ENCODE assay signal across 28 mouse cellular contexts in genomic region chr11:18714400-18714799, GRCm38 (mm10).
DNase-seq lines count a peak whose midpoint lies in the region; ATAC-seq and TF ChIP-seq lines count a peak whose summit lies in the region.
"Had no signal": no experiment of that assay in that cellular context is flagged by ENCODE, and none has a peak within 500 bp of the region (broad histone marks: within the 10 kb centered on the region; RNA-seq: fewer than 3 reads in every experiment).

No protein-coding gene starts in this region.

- no peak for TF ChIP-seq CTCF in kidney, postnatal 0 days (IDR thresholded peaks at IDR 0.05; ENCODE audit: low read depth)

- H3K27ac ChIP-seq in kidney, postnatal 0 days, result no peak overlapping the region
- H3K27ac ChIP-seq in stomach, embryonic 16.5 days (ENCODE audit: low read length), result peak overlapping the region; percentile 26; the same call in 1 of the 2 replicates
- H3K27ac ChIP-seq: forebrain, embryonic 10.5 days; heart, adult 2 months; heart, embryonic 13.5 days; hindbrain, embryonic 12.5 days; left cerebral cortex, adult 2 months; macrophage had no signal

- no peak overlapping the region for H3K9ac ChIP-seq in kidney, postnatal 0 days (ENCODE audit: low read depth, low read length)
- H3K9ac ChIP-seq in stomach, embryonic 16.5 days (ENCODE audit: low read length), result no peak overlapping the region
- H3K9ac ChIP-seq: heart, embryonic 13.5 days; hindbrain, embryonic 12.5 days; intestine, embryonic 15.5 days had no signal

- DNase-seq in embryo, embryonic 10 days (ENCODE audit: low spot score), result peak; percentile 23
- DNase-seq in embryo, embryonic 9.5 days (ENCODE audit: extremely low spot score), result no peak
- peak; percentile 73 for DNase-seq in kidney, postnatal 0 days (ENCODE audit: low spot score)
- DNase-seq in kidney, postnatal 4 days, result no peak
- DNase-seq in forelimb bud, embryonic 11.5 days (ENCODE audit: low read depth, low spot score), result peak; percentile 74
- DNase-seq: adrenal gland, adult 8-10 months; gastrocnemius, postnatal 14 days; heart, adult 2 months; heart, postnatal 14 days; kidney, adult 9 months; retina, postnatal 1 day; right cerebral cortex, postnatal 25 days; spleen, adult 18-20 months; thymus, adult 2 months; thymus, postnatal 4 days had no signal

- no peaks in the 10 kb centered on the region for H3K9me3 ChIP-seq in kidney, postnatal 0 days (replicated peaks; ENCODE audit: low read length)
- H3K9me3 ChIP-seq in stomach, embryonic 16.5 days (replicated peaks; ENCODE audit: control insufficient read depth, low read length), result no peaks in the 10 kb centered on the region
- H3K9me3 ChIP-seq: forebrain, embryonic 10.5 days; G1E; heart, embryonic 13.5 days; hindbrain, embryonic 12.5 days; intestine, embryonic 15.5 days had no signal

- ATAC-seq in kidney, postnatal 0 days (replicated peaks; ENCODE audit: low FRiP score, low read depth), result no peak
- ATAC-seq in stomach, embryonic 16.5 days (ENCODE audit: insufficient read depth, low FRiP score), result no peak
- no peak for ATAC-seq in activated CD4-positive, CD25-positive, alpha-beta regulatory T cell, adult 4 months
- ATAC-seq in inflammation-experienced regulatory T-cells, adult 6 months, result no peak
- ATAC-seq: intestine, embryonic 15.5 days; Patski had no signal

- H3K36me3 ChIP-seq in kidney, postnatal 0 days (ENCODE audit: insufficient read depth, low read length), result no peaks in the 10 kb centered on the region
- H3K36me3 ChIP-seq in stomach, embryonic 16.5 days (ENCODE audit: control insufficient read depth, insufficient read depth, low read length), result no peaks in the 10 kb centered on the region
- H3K36me3 ChIP-seq: forebrain, embryonic 10.5 days; G1E; heart, embryonic 13.5 days; hindbrain, embryonic 12.5 days; intestine, embryonic 15.5 days had no signal

- 27% methylated on average over 5 of the region's 5 CpGs for WGBS in kidney, postnatal 0 days
- WGBS in stomach, embryonic 16.5 days, result 56% methylated on average over 5 of the region's 5 CpGs

- H3K4me2 ChIP-seq in kidney, postnatal 0 days (ENCODE audit: low read length), result no peak overlapping the region
- no peak overlapping the region for H3K4me2 ChIP-seq in stomach, embryonic 16.5 days (ENCODE audit: low read depth, low read length)
- H3K4me2 ChIP-seq: heart, embryonic 13.5 days; hindbrain, embryonic 12.5 days; intestine, embryonic 15.5 days; midbrain, embryonic 11.5 days had no signal

- no peaks in the 10 kb centered on the region; the same call in 1 of the 2 replicates for H3K4me1 ChIP-seq in kidney, postnatal 0 days (replicated peaks; ENCODE audit: insufficient read depth, low read length)
- 0 out of 2 replicates have a peak, but pooled peaks cover 6% of the 10 kb centered on the region for H3K4me1 ChIP-seq in stomach, embryonic 16.5 days (ENCODE audit: control insufficient read depth, insufficient read depth, low read length)
- H3K4me1 ChIP-seq: heart, embryonic 13.5 days; intestine, embryonic 15.5 days had no signal

- H3K27me3 ChIP-seq in kidney, postnatal 0 days (ENCODE audit: insufficient read depth, low read length), result no peaks in the 10 kb centered on the region
- H3K27me3 ChIP-seq in stomach, embryonic 16.5 days (ENCODE audit: control insufficient read depth, insufficient read depth, low read length), result no peaks in the 10 kb centered on the region
- H3K27me3 ChIP-seq: CH12.LX; heart, embryonic 13.5 days; hindbrain, embryonic 12.5 days; intestine, embryonic 15.5 days; Patski had no signal

- H3K4me3 ChIP-seq in kidney, postnatal 0 days (replicated peaks; ENCODE audit: low read depth, low read length), result no peak overlapping the region
- H3K4me3 ChIP-seq in stomach, embryonic 16.5 days (replicated peaks; ENCODE audit: low read length), result no peak overlapping the region
- H3K4me3 ChIP-seq: forebrain, embryonic 10.5 days; heart, adult 2 months; heart, embryonic 13.5 days; hindbrain, embryonic 12.5 days; intestine, embryonic 15.5 days; left cerebral cortex, adult 2 months had no signal

Comparison
In these comparisons a context has a peak if more than half of its experiments do, and no peak if none do; other contexts are left out.
1. DNase-seq: peak in embryo, embryonic 10 days (single experiment), kidney, postnatal 0 days (single experiment) and forelimb bud, embryonic 11.5 days (single experiment); none in embryo, embryonic 9.5 days (single experiment) and kidney, postnatal 4 days (0 of 2).